Mouse (Mus musculus) liver, embryonic 14.5 days (tissue): ENCODE data around the gene Timm10b. TPM values are rescaled to one million over a fixed set of nuclear protein-coding genes. Genes with fewer than 3 reads are reported as not detected.

Source experiments
- ATAC-seq: fragments of 200-750 bp; cut with Nextera tagmentation; 2 replicates; pipeline ENCODE4 v1.8.0; 2017; ENCODE audit warnings: moderate number of reproducible peaks, mild to moderate bottlenecking, moderate library complexity; ENCODE audit not compliant: insufficient read depth
- DNase-seq, 3 experiments: peaks; one replicate each; pipeline ENCODE4 v3.0.0-alpha.2; 2012 to 2013; ENCODE audit warnings: low read depth in 3 of 3, low spot score in 3 of 3
- H3K27ac ChIP-seq: fragments of 300-500 bp; sonication (generic); 2 replicates; pipeline ENCODE4 v1.5.1; 2014; ENCODE audit warnings: moderate library complexity, mild to moderate bottlenecking, control low read depth, inconsistent platforms
- H3K27me3 ChIP-seq: fragments of 300-500 bp; sonication (generic); 2 replicates; pipeline ENCODE4 v1.6.1; 2014; ENCODE audit warnings: mild to moderate bottlenecking, low read length, moderate library complexity; ENCODE audit not compliant: control insufficient read depth, insufficient read depth
- H3K36me3 ChIP-seq: fragments of 300-500 bp; sonication (generic); replicated peaks from 2 replicates; pipeline ENCODE4 v1.6.1; 2014; ENCODE audit warnings: low read depth; ENCODE audit not compliant: control insufficient read depth, insufficient read depth
- H3K4me1 ChIP-seq, 2 experiments: fragments of 200-500 bp in 1 of 2; fragments of 300-500 bp in 1 of 2; sonication (generic) in 1 of 2; replicated peaks; 2 replicates each; pipeline ENCODE4 v1.6.1; 2012 to 2014; ENCODE audit warnings: antibody characterized with exemption in 1 of 2, inconsistent platforms in 1 of 2, low read length in 1 of 2; ENCODE audit not compliant: control insufficient read depth in 2 of 2, insufficient read depth in 2 of 2
- H3K4me2 ChIP-seq: fragments of 300-500 bp; sonication (generic); 2 replicates; pipeline ENCODE4 v1.6.1; 2014; ENCODE audit warnings: low read depth, mild to moderate bottlenecking, control low read depth, moderate library complexity
- H3K4me3 ChIP-seq, 2 experiments: fragments of 200-500 bp in 1 of 2; fragments of 300-500 bp in 1 of 2; sonication (generic) in 1 of 2; 2 replicates each; pipeline ENCODE4 v1.5.1; 2012 to 2014; ENCODE audit warnings: low read depth in 2 of 2, low read length in 2 of 2, mild to moderate bottlenecking in 2 of 2, control low read depth in 1 of 2, inconsistent platforms in 1 of 2, moderate library complexity in 1 of 2; ENCODE audit not compliant: insufficient read depth in 1 of 2
- H3K9ac ChIP-seq: fragments of 300-500 bp; sonication (generic); replicated peaks from 2 replicates; pipeline ENCODE4 v1.6.1; 2014; ENCODE audit warnings: mild to moderate bottlenecking, control low read depth, moderate library complexity
- H3K9me3 ChIP-seq: fragments of 300-500 bp; sonication (generic); 2 replicates; pipeline ENCODE4 v1.6.1; 2016; ENCODE audit warnings: low read length, mixed read lengths; ENCODE audit not compliant: control insufficient read depth
- CTCF ChIP-seq: IDR thresholded peaks from 2 replicates; pipeline ENCODE4 v1.5.1; 2016; ENCODE audit warnings: antibody characterized with exemption, low read depth, control low read depth
- EP300 ChIP-seq: IDR thresholded peaks from 2 replicates; pipeline ENCODE4 v1.6.1; 2016; ENCODE audit warnings: antibody characterized with exemption, low read depth
- WGBS: fragments of 180-500 bp; shearing (Covaris S2); extraction: QIAGEN DNeasy Blood & Tissue Kit; methylation state at CpG from one replicate; pipeline ENCODE4 v1.1.7; 2014; ENCODE audit not compliant: insufficient replicate concordance; 5-methylcytosine and 5-hydroxymethylcytosine counted together
- polyA plus RNA-seq, 2 experiments: library from polyadenylated mRNA; depleted of rRNA in 1 of 2; stranded (reverse) in 1 of 2; unstranded in 1 of 2; fragments of >200 nt; fragmentation: Nextera tagmentation in 1 of 2; extraction: Ambion mirVana in 1 of 2; gene quantifications; 2 replicates each; pipeline versions ENCODE4 v1.2.1 to v1.2.3; 2012 to 2014

Gene Timm10b
- polyA plus RNA-seq, 2 experiments, result 58.7 to 122 TPM

DNA sequence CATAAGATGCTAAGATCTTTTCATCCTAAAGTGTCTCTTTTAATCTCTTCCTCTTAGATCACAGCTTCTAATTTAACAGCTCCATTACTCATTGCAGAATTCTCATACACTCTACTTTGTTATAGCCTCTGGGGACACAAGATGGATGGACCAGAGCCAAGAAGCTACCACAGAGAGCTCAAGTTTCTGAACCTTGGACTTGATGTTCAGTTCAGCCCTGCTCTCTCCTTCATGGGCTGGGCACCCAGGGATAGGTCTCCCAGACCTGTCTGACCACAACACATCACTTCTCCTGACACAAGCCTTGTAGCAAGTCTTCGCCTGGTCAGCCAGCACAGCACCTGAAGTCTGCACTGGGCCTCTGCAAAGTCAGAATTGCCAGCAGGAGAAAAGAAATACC is 25.5 kb upstream of the Timm10b start:
- no peaks in the 10 kb centered on the region for H3K36me3 ChIP-seq
- no peak overlapping the region for H3K9ac ChIP-seq
- no peak overlapping the region for H3K27ac ChIP-seq
- H3K9me3 ChIP-seq, result no peaks in the 10 kb centered on the region
- no peaks in the 10 kb centered on the region for H3K27me3 ChIP-seq
- no peaks in the 10 kb centered on the region for H3K4me1 ChIP-seq
- ATAC-seq (no peak), DNase-seq (no peak)
- TF ChIP-seq CTCF (no peak), EP300 (no peak)
- no peak overlapping the region for H3K4me2 ChIP-seq
- H3K4me3 ChIP-seq, result no peak overlapping the region
- 54% methylated on average over 1 of the region's 1 CpGs for WGBS

DNA sequence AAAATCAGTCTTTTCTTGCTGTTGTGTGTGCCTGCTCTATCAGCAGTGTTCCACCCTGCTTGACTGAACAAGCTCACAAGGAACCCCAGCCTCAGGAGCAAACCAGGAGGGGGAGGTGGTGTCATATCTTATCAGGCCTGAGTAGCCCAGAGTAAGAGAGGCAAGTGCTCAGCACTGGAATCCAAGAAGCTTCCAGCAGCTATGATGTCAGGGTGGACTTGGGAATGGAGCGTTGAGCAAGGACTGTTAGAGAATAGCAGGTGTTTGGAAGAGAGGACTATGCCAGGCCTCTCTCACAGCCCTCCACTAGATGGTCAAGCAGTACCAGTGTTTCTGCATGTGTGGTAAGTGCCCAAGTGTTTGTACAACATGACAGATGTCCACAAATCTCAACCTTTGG is 24.1 kb upstream of the Timm10b start:
- no peak for ATAC-seq
- Histone ChIP-seq H3K27ac (no peak overlapping the region), H3K4me3 (no peak overlapping the region), H3K4me2 (no peak overlapping the region), H3K36me3 (no peaks in the 10 kb centered on the region), H3K9ac (no peak overlapping the region), H3K4me1 (no peaks in the 10 kb centered on the region), H3K9me3 (no peaks in the 10 kb centered on the region), H3K27me3 (no peaks in the 10 kb centered on the region)
- no peak for TF ChIP-seq CTCF
- TF ChIP-seq EP300, result no peak
- 56% methylated on average over 1 of the region's 1 CpGs for WGBS
- no peak for DNase-seq

DNA sequence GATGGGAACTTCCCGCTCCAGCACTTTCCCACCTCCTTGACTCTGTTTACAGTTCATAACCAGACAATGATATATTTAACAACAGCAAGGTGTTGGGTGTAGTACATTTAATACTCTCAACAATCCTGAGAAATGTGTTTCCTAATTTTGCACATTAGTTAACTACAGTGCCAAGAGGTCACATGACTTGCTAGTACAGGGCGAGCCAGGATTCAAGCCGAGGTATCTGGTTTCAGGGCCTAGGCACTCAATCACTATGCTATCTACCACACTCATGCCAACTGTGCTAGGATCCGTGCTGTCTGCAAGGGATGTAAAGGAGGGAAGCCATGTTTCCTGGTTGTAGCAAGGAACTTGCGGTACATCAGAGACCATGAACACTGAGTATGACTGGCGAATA is 23.3 kb upstream of the Timm10b start:
- no peak for TF ChIP-seq CTCF
- no peak for TF ChIP-seq EP300
- ATAC-seq (no peak), DNase-seq (no peak)
- Histone ChIP-seq H3K4me1 (no peaks in the 10 kb centered on the region), H3K27ac (no peak overlapping the region), H3K4me2 (no peak overlapping the region), H3K9me3 (no peaks in the 10 kb centered on the region), H3K27me3 (no peaks in the 10 kb centered on the region), H3K4me3 (no peak overlapping the region), H3K9ac (no peak overlapping the region), H3K36me3 (no peaks in the 10 kb centered on the region)
- 59% methylated on average over 6 of the region's 6 CpGs for WGBS

DNA sequence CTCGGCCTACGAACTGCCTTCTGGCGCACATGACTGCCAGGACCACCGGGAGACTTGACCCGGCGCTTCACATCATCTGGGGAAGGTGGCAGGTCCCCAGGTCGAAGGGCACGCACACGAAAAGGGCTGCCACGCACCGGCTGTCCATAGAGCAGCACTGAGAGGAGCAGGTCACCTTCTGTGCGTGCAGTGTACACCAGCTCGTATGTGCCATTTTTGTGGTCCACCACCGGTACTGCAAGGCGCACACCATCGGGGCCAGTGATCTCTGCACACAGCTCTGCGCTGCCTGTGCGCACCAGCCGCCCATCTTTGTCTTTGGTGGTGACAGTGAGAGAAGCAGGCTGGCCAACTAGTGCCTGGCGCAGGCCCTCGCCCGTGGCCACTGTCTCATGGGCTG is 22.0 kb upstream of the Timm10b start:
- H3K36me3 ChIP-seq, result no peaks in the 10 kb centered on the region
- no peaks in the 10 kb centered on the region for H3K4me1 ChIP-seq
- 82% methylated on average over 22 of the region's 22 CpGs for WGBS

DNA sequence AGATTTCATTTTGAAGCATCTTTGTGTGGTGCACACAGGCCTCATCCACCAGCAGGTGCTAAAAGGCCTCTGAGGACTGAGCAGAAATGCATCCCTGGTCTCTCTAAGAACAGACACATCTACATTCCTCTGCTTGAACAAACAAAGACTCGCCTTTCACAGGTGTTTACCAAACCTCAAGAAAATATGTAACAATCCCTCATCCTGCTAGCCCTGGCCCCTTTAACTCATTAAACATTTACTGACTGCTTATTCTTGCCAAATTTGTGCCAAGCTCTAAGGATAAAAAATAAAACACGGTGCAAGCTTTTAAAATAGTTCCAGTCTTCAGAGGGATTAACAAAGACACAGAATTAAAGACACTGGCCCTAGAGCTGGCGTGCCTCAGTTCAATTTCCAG is 20.2 kb upstream of the Timm10b start:
- Histone ChIP-seq H3K4me2 (no peak overlapping the region), H3K36me3 (no peaks in the 10 kb centered on the region)

More for the DNA sequence above, 22.0 kb upstream of the Timm10b start:
- ATAC-seq, result 0 out of 2 replicates have a peak, but pooled peaks have one; percentile 15
- no peak overlapping the region for H3K27ac ChIP-seq
- TF ChIP-seq CTCF, result no peak
- TF ChIP-seq EP300, result no peak
- no peak overlapping the region for H3K4me2 ChIP-seq
- no peak overlapping the region for H3K4me3 ChIP-seq
- no peak overlapping the region for H3K9ac ChIP-seq
- no peaks in the 10 kb centered on the region for H3K9me3 ChIP-seq
- no peak for DNase-seq
- no peaks in the 10 kb centered on the region for H3K27me3 ChIP-seq

More for the DNA sequence above, 20.2 kb upstream of the Timm10b start:
- H3K4me1 ChIP-seq, result no peaks in the 10 kb centered on the region
- TF ChIP-seq CTCF (no peak), EP300 (no peak)
- no peaks in the 10 kb centered on the region for H3K27me3 ChIP-seq
- ATAC-seq (no peak), DNase-seq (no peak)
- no peak overlapping the region for H3K9ac ChIP-seq
- H3K27ac ChIP-seq, result no peak overlapping the region
- 49% methylated on average over 3 of the region's 3 CpGs for WGBS
- H3K4me3 ChIP-seq, result no peak overlapping the region
- no peaks in the 10 kb centered on the region for H3K9me3 ChIP-seq
